Mouse (Mus musculus) hindbrain, embryonic 15.5 days (tissue): Measurements from ENCODE around the gene Rcc2. TPM values are rescaled to one million over a fixed set of nuclear protein-coding genes. Genes with fewer than 3 reads are reported as not detected.
A peak's percentile ranks its signal among the peaks of the same experiment; 100 is the strongest.

Source experiments
- ATAC-seq: fragments of 200-750 bp; cut with Nextera tagmentation; 2 replicates; pipeline ENCODE4 v1.8.0; 2017; ENCODE audit warnings: low read depth, moderate number of reproducible peaks, moderate TSS enrichment; ENCODE audit not compliant: low FRiP score
- H3K27ac ChIP-seq: fragments of 300-500 bp; sonication (generic); replicated peaks from 2 replicates; pipeline ENCODE4 v1.5.1; 2015; ENCODE audit warnings: mild to moderate bottlenecking, inconsistent platforms
- H3K27me3 ChIP-seq: fragments of 300-500 bp; sonication (generic); 2 replicates; pipeline ENCODE4 v1.6.1; 2015; ENCODE audit warnings: control low read depth, inconsistent platforms
- H3K36me3 ChIP-seq: fragments of 300-500 bp; sonication (generic); 2 replicates; pipeline ENCODE4 v1.6.1; 2015; ENCODE audit warnings: control low read depth, inconsistent platforms
- H3K4me1 ChIP-seq: fragments of 300-500 bp; sonication (generic); replicated peaks from 2 replicates; pipeline ENCODE4 v1.6.1; 2015; ENCODE audit warnings: control low read depth, inconsistent platforms
- H3K4me2 ChIP-seq: fragments of 300-500 bp; sonication (generic); 2 replicates; pipeline ENCODE4 v1.6.1; 2015; ENCODE audit warnings: moderate library complexity, mild to moderate bottlenecking, inconsistent platforms
- H3K4me3 ChIP-seq: fragments of 300-500 bp; sonication (generic); 2 replicates; pipeline ENCODE4 v1.5.1; 2015; ENCODE audit warnings: mild to moderate bottlenecking, inconsistent platforms
- H3K9ac ChIP-seq: fragments of 300-500 bp; sonication (generic); 2 replicates; pipeline ENCODE4 v1.6.1; 2015; ENCODE audit warnings: inconsistent platforms
- H3K9me3 ChIP-seq: fragments of 300-500 bp; sonication (generic); 2 replicates; pipeline ENCODE4 v1.6.1; 2016; ENCODE audit warnings: control low read depth, inconsistent platforms
- WGBS: fragments of 180-500 bp; shearing (Covaris S2); methylation state at CpG from one replicate; pipeline ENCODE4 v1.1.7; 2015; 5-methylcytosine and 5-hydroxymethylcytosine counted together
- polyA plus RNA-seq: library from polyadenylated mRNA; unstranded; fragments of >200 nt; fragmentation: Nextera tagmentation; extraction: Ambion mirVana; gene quantifications from 2 replicates; pipeline ENCODE4 v1.2.1, GENCODE M21; 2015

Gene Rcc2
- polyA plus RNA-seq, 1 experiment from 2014 or later: 25.0 TPM

- no peaks in the 10 kb centered on the region for H3K27me3 ChIP-seq
- no peak overlapping the region for H3K9ac ChIP-seq
- WGBS: 94% methylated on average over 5 of the region's 5 CpGs
- H3K4me1 ChIP-seq: peaks cover 9% of the 10 kb centered on the region; the same call in 1 of the 2 replicates
- H3K4me3 ChIP-seq: no peak overlapping the region
- no peak overlapping the region for H3K4me2 ChIP-seq
- no peak for ATAC-seq
- H3K9me3 ChIP-seq: no peaks in the 10 kb centered on the region
- peaks cover 62% of the 10 kb centered on the region for H3K36me3 ChIP-seq
- H3K27ac ChIP-seq: no peak overlapping the region
Measured at GRCm38 (mm10) chr4:140720091-140720490, 19.8 kb downstream of the Rcc2 start.

DNA sequence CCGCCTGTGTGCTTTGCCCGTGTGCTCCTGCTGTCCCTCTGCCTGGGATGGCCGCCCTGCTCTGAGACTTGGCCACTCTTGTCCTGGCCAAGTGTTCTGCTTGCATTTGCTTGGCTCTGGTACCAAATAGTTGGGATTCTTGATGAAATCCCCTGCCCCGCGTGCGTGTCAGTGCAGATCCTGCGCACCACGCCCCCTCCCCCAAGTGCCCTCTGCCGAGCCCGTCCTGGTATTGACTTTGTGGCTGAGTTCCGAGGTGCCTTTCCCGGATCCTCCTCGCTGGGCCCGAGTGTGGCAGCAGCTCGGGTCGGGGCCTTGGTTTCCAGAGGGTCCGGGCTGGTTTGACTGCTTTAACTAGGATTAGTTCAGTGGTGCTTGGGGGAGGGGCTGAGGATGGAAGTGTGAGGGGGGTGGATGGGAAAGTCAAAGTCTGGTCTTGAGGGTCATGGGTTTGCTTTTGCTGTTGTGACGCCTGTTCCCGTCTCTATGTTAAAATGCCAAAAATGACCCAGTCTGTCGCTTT is 21.7 kb downstream of the Rcc2 start:
- Histone ChIP-seq H3K4me1 (peaks cover 9% of the 10 kb centered on the region; the same call in 1 of the 2 replicates), H3K27ac (no peak overlapping the region), H3K9ac (no peak overlapping the region), H3K4me2 (no peak overlapping the region), H3K36me3 (peaks cover 45% of the 10 kb centered on the region), H3K4me3 (no peak overlapping the region), H3K9me3 (no peaks in the 10 kb centered on the region), H3K27me3 (no peaks in the 10 kb centered on the region)
- 87% methylated on average over 20 of the region's 20 CpGs for WGBS
- ATAC-seq: no peak

GRCm38 (mm10) chr4:140722710-140723109 is 22.4 kb downstream of the Rcc2 start:
- 76% methylated on average over 9 of the region's 9 CpGs for WGBS
- H3K4me3 ChIP-seq: no peak overlapping the region
- H3K4me1 ChIP-seq: peaks cover 9% of the 10 kb centered on the region; the same call in 1 of the 2 replicates
- H3K9ac ChIP-seq: no peak overlapping the region
- no peaks in the 10 kb centered on the region for H3K9me3 ChIP-seq
- no peaks in the 10 kb centered on the region for H3K27me3 ChIP-seq
- H3K36me3 ChIP-seq: peaks cover 41% of the 10 kb centered on the region
- ATAC-seq: no peak
- no peak overlapping the region for H3K4me2 ChIP-seq
- no peak overlapping the region for H3K27ac ChIP-seq

DNA sequence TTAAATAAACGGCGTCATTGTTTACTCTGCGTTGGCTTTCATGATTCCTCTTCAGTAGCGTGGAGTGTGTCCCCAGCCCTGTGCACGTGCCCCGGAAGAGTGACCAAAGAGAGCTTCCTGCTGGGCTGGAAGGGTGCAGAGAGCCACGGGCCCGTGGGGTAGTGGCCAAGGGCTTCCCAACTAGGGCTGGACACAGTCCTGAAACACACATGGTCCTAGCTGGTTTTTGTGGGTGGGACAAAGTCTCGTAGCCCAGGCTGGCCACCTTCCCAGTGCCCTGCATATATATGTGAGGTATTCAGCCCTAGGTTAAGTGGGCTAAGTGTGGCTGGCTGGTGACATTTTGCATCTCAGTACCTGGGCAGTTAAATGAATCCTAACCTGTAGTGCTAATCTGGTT is 22.9 kb downstream of the Rcc2 start:
- no peaks in the 10 kb centered on the region for H3K27me3 ChIP-seq
- H3K4me3 ChIP-seq: no peak overlapping the region
- H3K4me2 ChIP-seq: no peak overlapping the region
- peaks cover 37% of the 10 kb centered on the region for H3K36me3 ChIP-seq
- no peaks in the 10 kb centered on the region for H3K9me3 ChIP-seq
- 81% methylated on average over 9 of the region's 9 CpGs for WGBS
- H3K27ac ChIP-seq: no peak overlapping the region
- ATAC-seq: no peak
- H3K4me1 ChIP-seq: peaks cover 9% of the 10 kb centered on the region; the same call in 1 of the 2 replicates
- no peak overlapping the region for H3K9ac ChIP-seq

- H3K9ac ChIP-seq: no peak overlapping the region
- H3K36me3 ChIP-seq: peaks cover 32% of the 10 kb centered on the region
- peaks cover 9% of the 10 kb centered on the region; the same call in 1 of the 2 replicates for H3K4me1 ChIP-seq
- no peak overlapping the region for H3K27ac ChIP-seq
- 58% methylated on average over 5 of the region's 5 CpGs for WGBS
- no peaks in the 10 kb centered on the region for H3K27me3 ChIP-seq
- H3K4me2 ChIP-seq: no peak overlapping the region
- no peaks in the 10 kb centered on the region for H3K9me3 ChIP-seq
- ATAC-seq: peak; percentile 47; the same call in 1 of the 2 replicates
- no peak overlapping the region for H3K4me3 ChIP-seq
Measured at GRCm38 (mm10) chr4:140723801-140724200, 23.5 kb downstream of the Rcc2 start.

DNA sequence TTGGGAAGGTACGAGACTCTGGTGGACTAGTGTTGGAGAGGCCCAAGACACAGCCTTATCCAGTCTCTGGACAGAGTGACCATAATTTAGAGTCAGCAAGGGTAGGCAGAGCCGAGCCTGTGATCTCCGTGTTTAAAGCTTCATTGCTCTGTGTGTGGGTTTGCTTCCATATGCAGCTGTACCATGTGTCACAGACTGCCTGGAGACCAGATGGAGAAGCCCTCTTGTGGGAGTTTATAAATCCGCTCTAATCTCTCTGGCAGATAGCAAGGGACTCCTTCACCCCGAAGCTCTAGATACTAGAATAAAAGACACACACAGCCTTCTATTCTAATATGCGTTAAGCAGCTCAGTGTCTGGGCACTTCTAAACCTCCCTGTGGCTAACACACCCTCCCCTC is 24.4 kb downstream of the Rcc2 start:
- ATAC-seq: peak; percentile 23; the same call in 1 of the 2 replicates
- H3K4me3 ChIP-seq: no peak overlapping the region
- H3K9ac ChIP-seq: no peak overlapping the region
- peaks cover 23% of the 10 kb centered on the region for H3K36me3 ChIP-seq
- 61% methylated on average over 6 of the region's 6 CpGs for WGBS
- no peaks in the 10 kb centered on the region for H3K9me3 ChIP-seq
- H3K4me1 ChIP-seq: peaks cover 9% of the 10 kb centered on the region; the same call in 1 of the 2 replicates
- no peaks in the 10 kb centered on the region for H3K27me3 ChIP-seq
- H3K4me2 ChIP-seq: no peak overlapping the region
- H3K27ac ChIP-seq: peak overlapping the region; percentile 42; the same call in 1 of the 2 replicates

DNA sequence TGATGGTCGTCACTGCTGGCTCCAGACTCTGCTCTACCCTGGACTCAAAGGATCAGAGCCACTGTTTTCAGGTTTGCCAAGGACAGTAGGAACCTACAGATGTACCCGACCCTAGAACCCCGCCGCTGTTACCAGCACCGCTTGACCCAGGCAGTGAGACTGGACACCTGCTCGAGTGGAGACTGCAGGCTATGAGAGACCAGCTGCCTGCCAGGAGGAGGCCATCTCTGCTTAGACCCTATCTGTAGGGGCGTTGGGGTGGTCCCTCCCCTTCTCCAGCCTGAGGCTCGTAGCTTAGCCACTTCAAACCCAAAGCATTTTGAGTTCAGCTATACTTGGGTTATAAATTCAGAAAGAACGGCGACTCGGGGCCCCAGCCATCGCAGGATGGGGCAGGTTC is 26.6 kb downstream of the Rcc2 start:
- WGBS: 89% methylated on average over 12 of the region's 12 CpGs
- Histone ChIP-seq H3K27me3 (no peaks in the 10 kb centered on the region), H3K36me3 (peaks cover 3% of the 10 kb centered on the region), H3K9me3 (no peaks in the 10 kb centered on the region), H3K4me3 (no peak overlapping the region), H3K9ac (no peak overlapping the region), H3K4me1 (peaks cover 9% of the 10 kb centered on the region; the same call in 1 of the 2 replicates), H3K4me2 (no peak overlapping the region), H3K27ac (no peak overlapping the region)
- ATAC-seq: no peak

DNA sequence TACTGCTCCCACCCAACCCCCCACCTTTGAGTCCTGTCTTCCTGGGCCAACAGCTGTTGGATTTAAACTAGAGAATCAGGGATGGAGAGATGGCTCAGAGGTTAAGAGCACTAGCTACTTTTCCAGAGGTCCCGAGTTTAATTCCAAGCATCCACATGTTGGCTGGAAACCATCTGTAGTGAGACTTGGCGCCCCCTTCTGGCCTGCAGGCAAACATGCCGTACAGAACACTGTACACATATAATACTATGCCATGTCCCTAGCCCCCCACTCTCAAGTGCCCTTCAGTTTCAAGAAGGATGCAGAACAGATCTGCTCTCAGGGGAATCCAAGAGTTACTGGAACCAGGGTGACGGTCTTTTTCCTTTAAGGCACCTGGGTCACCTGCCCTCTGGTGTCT is 31.3 kb downstream of the Rcc2 start:
- 81% methylated on average over 4 of the region's 4 CpGs for WGBS

GRCm38 (mm10) chr4:140732871-140733270 is 32.5 kb downstream of the Rcc2 start:
- no peak for ATAC-seq
- Histone ChIP-seq H3K9me3 (no peaks in the 10 kb centered on the region), H3K27me3 (no peaks in the 10 kb centered on the region), H3K4me2 (no peak overlapping the region), H3K36me3 (no peaks in the 10 kb centered on the region), H3K4me1 (no peaks in the 10 kb centered on the region), H3K9ac (no peak overlapping the region), H3K27ac (no peak overlapping the region), H3K4me3 (no peak overlapping the region)
- WGBS: 85% methylated on average over 7 of the region's 7 CpGs

More for the DNA sequence above, 31.3 kb downstream of the Rcc2 start:
- ATAC-seq: no peak
- no peak overlapping the region for H3K9ac ChIP-seq
- no peak overlapping the region for H3K27ac ChIP-seq
- no peaks in the 10 kb centered on the region for H3K9me3 ChIP-seq
- H3K36me3 ChIP-seq: no peaks in the 10 kb centered on the region
- H3K4me3 ChIP-seq: no peak overlapping the region
- H3K4me2 ChIP-seq: no peak overlapping the region
- H3K27me3 ChIP-seq: no peaks in the 10 kb centered on the region
- H3K4me1 ChIP-seq: no peaks in the 10 kb centered on the region

- no peak overlapping the region for H3K27ac ChIP-seq
- H3K9me3 ChIP-seq: no peaks in the 10 kb centered on the region
- H3K4me3 ChIP-seq: no peak overlapping the region
- H3K27me3 ChIP-seq: no peaks in the 10 kb centered on the region
- H3K9ac ChIP-seq: no peak overlapping the region
- H3K4me1 ChIP-seq: no peaks in the 10 kb centered on the region
- H3K4me2 ChIP-seq: no peak overlapping the region
- 90% methylated on average over 11 of the region's 11 CpGs for WGBS
- H3K36me3 ChIP-seq: no peaks in the 10 kb centered on the region
- ATAC-seq: no peak
Measured at GRCm38 (mm10) chr4:140740655-140741054, 40.3 kb downstream of the Rcc2 start.

DNA sequence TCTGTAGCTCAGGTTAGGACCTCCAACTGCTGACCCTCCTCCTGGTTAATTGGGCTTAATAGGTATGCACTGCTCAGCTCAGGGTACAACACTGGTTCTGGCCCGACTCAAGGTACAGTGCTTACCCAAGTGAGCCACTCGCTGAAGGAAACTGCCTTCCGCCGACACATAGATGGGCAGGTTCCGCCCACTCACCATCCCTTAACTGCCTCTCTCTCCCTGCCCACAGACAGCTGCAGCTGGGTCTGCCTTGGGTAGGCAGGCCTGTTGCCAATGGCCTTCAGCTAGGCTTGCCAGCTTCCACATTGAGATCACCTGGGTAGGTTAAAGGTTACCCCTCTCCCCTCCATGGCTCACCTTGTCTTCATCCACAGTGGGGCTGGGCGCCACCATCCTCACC is 41.1 kb downstream of the Rcc2 start:
- H3K9me3 ChIP-seq: no peaks in the 10 kb centered on the region
- no peak overlapping the region for H3K4me3 ChIP-seq
- H3K9ac ChIP-seq: no peak overlapping the region
- no peaks in the 10 kb centered on the region for H3K27me3 ChIP-seq
- WGBS: 88% methylated on average over 6 of the region's 6 CpGs
- no peak overlapping the region for H3K4me2 ChIP-seq
- H3K4me1 ChIP-seq: no peaks in the 10 kb centered on the region
- no peak for ATAC-seq
- H3K36me3 ChIP-seq: no peaks in the 10 kb centered on the region
- H3K27ac ChIP-seq: no peak overlapping the region

DNA sequence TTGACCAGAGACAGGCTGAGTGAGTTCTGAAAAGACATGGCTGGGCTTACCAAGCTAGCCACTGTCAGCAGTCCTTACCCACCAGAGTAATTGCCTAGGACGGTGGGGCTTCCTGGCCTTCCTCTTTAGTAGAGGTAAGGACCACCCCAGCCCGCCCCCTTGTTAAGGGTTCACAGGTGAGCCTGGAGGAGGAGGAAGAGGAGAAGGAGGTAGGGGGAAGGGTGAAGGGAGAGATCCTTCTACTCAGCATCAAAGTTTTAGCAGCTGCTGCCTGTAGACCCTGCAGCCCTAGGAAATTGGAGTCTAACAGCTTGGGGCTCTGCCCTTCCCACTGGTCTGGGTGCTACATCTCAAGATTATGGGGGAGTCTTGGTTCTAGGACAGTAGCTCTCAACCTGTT is 42.2 kb downstream of the Rcc2 start, which contains the start of gene Padi6:
TSS of gene Padi6 (minus strand) at position 101 of the 400 bp plus-strand sequence.
- H3K4me3 ChIP-seq: no peak within 1 kb of the TSS
- no peak within 1 kb of the TSS for H3K9ac ChIP-seq
- ATAC-seq: no peak
- no peak within 1 kb of the TSS for H3K4me2 ChIP-seq
- H3K27me3 ChIP-seq: no peaks in the 10 kb centered on the region
- 85% methylated on average over 2 of the region's 2 CpGs for whole genome bisulfite sequencing
- no peak within 1 kb of the TSS for H3K27ac ChIP-seq
- no peaks in the 10 kb centered on the region for H3K4me1 ChIP-seq
- no peaks in the 10 kb centered on the region for H3K9me3 ChIP-seq
- no peaks in the 10 kb centered on the region for H3K36me3 ChIP-seq

DNA sequence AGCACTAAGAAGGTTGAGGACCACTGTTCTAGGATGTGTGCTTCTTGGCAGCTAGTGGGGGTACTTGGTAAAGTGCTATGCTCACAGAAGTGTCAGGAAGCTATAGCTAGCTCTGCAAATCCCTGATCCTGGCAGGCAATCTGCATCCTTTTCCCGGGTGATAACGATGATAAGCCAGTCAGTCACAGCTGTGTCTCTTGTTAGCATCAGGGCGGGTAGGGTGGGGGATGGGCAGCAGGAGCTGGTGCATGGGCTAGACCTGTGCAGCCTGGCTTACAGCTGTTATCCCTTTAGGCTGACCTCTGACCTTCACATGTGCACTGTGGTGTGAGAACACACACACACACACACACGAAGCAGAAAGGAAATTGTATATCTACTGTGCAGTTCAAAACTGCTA is 42.7 kb downstream of the Rcc2 start:
- 45% methylated on average over 4 of the region's 4 CpGs for WGBS
- Histone ChIP-seq H3K4me3 (no peak overlapping the region), H3K9me3 (no peaks in the 10 kb centered on the region), H3K9ac (no peak overlapping the region), H3K4me1 (no peaks in the 10 kb centered on the region), H3K36me3 (no peaks in the 10 kb centered on the region), H3K27me3 (no peaks in the 10 kb centered on the region), H3K4me2 (no peak overlapping the region), H3K27ac (no peak overlapping the region)
- ATAC-seq: no peak
